Mouse (Mus musculus) G1E (cell line): ENCODE results near the gene Pea15a. TPM values are rescaled to one million over a fixed set of nuclear protein-coding genes. Genes with fewer than 3 reads are reported as not detected.
A peak's percentile ranks its signal among the peaks of the same experiment; 100 is the strongest.

ENCODE experiments used
- ATAC-seq: 2 replicates; pipeline ENCODE4 v1.8.0; 2016; ENCODE audit warnings: mild to moderate bottlenecking; ENCODE audit not compliant: insufficient number of reproducible peaks, poor library complexity, low FRiP score, severe bottlenecking; ENCODE audit errors: extremely low read depth
- DNase-seq: peaks from one replicate; pipeline ENCODE4 v3.0.0; 2012; ENCODE audit warnings: low spot score
- H3K27me3 ChIP-seq: 2 replicates; pipeline ENCODE4 v1.6.1; 2012; ENCODE audit warnings: mild to moderate bottlenecking, low read length, inconsistent platforms; ENCODE audit not compliant: insufficient read depth
- H3K36me3 ChIP-seq: replicated peaks from 2 replicates; pipeline ENCODE3; 2012; ENCODE audit warnings: mild to moderate bottlenecking, inconsistent platforms
- H3K4me1 ChIP-seq: 2 replicates; pipeline ENCODE4 v1.6.1; 2012; ENCODE audit warnings: low read depth, low read length, inconsistent platforms, mixed read lengths; ENCODE audit not compliant: insufficient read depth
- H3K4me3 ChIP-seq: 2 replicates; pipeline ENCODE4 v1.5.1; 2012; ENCODE audit warnings: low read depth, mild to moderate bottlenecking, inconsistent platforms, low read length, moderate library complexity, mixed read lengths
- H3K9me3 ChIP-seq: replicated peaks from 2 replicates; pipeline ENCODE4 v1.6.1; 2012; ENCODE audit warnings: inconsistent platforms
- CTCF ChIP-seq: IDR thresholded peaks from 2 replicates; pipeline ENCODE4 v1.5.1; 2012; ENCODE audit warnings: low read depth, low read length, inconsistent platforms, mixed read lengths
- GATA1 ChIP-seq: IDR thresholded peaks from 2 replicates; pipeline ENCODE4 v1.6.1; 2012; ENCODE audit warnings: borderline replicate concordance, low read length, inconsistent platforms, mixed read lengths
- GATA2 ChIP-seq: IDR thresholded peaks from 2 replicates; pipeline ENCODE4 v1.6.1; 2012; ENCODE audit warnings: low read depth, low read length, inconsistent platforms, borderline replicate concordance
- POLR2AphosphoS5 ChIP-seq: IDR thresholded peaks from 2 replicates; pipeline ENCODE4 v1.6.1; 2012; ENCODE audit warnings: low read depth, low read length, inconsistent platforms; ENCODE audit not compliant: insufficient replicate concordance
- TAL1 ChIP-seq: conservative IDR thresholded peaks from 2 replicates; pipeline ENCODE4 v1.6.1; 2012; ENCODE audit warnings: low read depth, low read length, inconsistent platforms, mixed read lengths
- polyA plus RNA-seq: library from polyadenylated mRNA; stranded (reverse); fragments of >175 nt; gene quantifications from 2 replicates; pipeline ENCODE4 v1.2.3, GENCODE M21; 2012
- total RNA-seq, 2 experiments: library from RNA; stranded (forward) in 1 of 2; stranded (reverse) in 1 of 2; fragments of 200-1000 nt in 1 of 2; fragments of >200 nt in 1 of 2; fragmentation: Nextera tagmentation in 1 of 2; gene quantifications; 2 replicates each; pipeline ENCODE4 v1.2.3; 2014 to 2017

The Pea15a gene
- total and polyA plus RNA-seq, 3 experiments = 3.2 to 10.4 (median 7.4) TPM

- no peaks in the 10 kb centered on the region for H3K9me3 ChIP-seq
- H3K4me3 ChIP-seq = no peak overlapping the region
- no peak for TF ChIP-seq TAL1
- no peak for TF ChIP-seq POLR2AphosphoS5
- no peak for TF ChIP-seq CTCF
- TF ChIP-seq GATA2 = no peak
- TF ChIP-seq GATA1 = no peak
- H3K36me3 ChIP-seq = no peaks in the 10 kb centered on the region
- 0 out of 2 replicates have a peak, but pooled peaks cover 4% of the 10 kb centered on the region for H3K4me1 ChIP-seq
- H3K27me3 ChIP-seq = peaks cover 8% of the 10 kb centered on the region; the same call in 1 of the 2 replicates
- DNase-seq = no peak
- peak; percentile 45 for ATAC-seq
These were observed 34.5 kb upstream of the Pea15a start for GRCm38 (mm10) chr1:172240945-172241708.

GRCm38 (mm10) chr1:172229215-172229614 lies 22.6 kb upstream of the Pea15a start:
- ATAC-seq = no peak
- Histone ChIP-seq H3K36me3 (no peaks in the 10 kb centered on the region), H3K27me3 (peaks cover 17% of the 10 kb centered on the region), H3K9me3 (no peaks in the 10 kb centered on the region), H3K4me1 (no peaks in the 10 kb centered on the region), H3K4me3 (no peak overlapping the region)
- no peak for DNase-seq
- no peak for TF ChIP-seq GATA1
- TF ChIP-seq CTCF = no peak
- no peak for TF ChIP-seq GATA2
- TF ChIP-seq POLR2AphosphoS5 = no peak
- no peak for TF ChIP-seq TAL1

GRCm38 (mm10) chr1:172228209-172228608 lies 21.6 kb upstream of the Pea15a start:
- Histone ChIP-seq H3K4me1 (no peaks in the 10 kb centered on the region), H3K36me3 (no peaks in the 10 kb centered on the region), H3K4me3 (no peak overlapping the region), H3K27me3 (peaks cover 23% of the 10 kb centered on the region), H3K9me3 (no peaks in the 10 kb centered on the region)
- no peak for DNase-seq
- ATAC-seq = no peak
- no peak for TF ChIP-seq CTCF
- TF ChIP-seq TAL1 = no peak
- no peak for TF ChIP-seq GATA1
- TF ChIP-seq GATA2 = no peak
- no peak for TF ChIP-seq POLR2AphosphoS5

- no peak for DNase-seq
- Histone ChIP-seq H3K4me1 (peaks cover 14% of the 10 kb centered on the region), H3K9me3 (no peaks in the 10 kb centered on the region), H3K27me3 (peaks cover 29% of the 10 kb centered on the region), H3K36me3 (no peaks in the 10 kb centered on the region), H3K4me3 (no peak overlapping the region)
- TF ChIP-seq GATA2 (no peak), GATA1 (no peak), POLR2AphosphoS5 (no peak), CTCF (no peak), TAL1 (no peak)
- ATAC-seq = no peak
These were observed 14.9 kb upstream of the Pea15a start for GRCm38 (mm10) chr1:172221297-172222063.

GRCm38 (mm10) chr1:172220414-172220813 lies 13.8 kb upstream of the Pea15a start:
- TF ChIP-seq POLR2AphosphoS5 (no peak), TAL1 (no peak), GATA2 (no peak), GATA1 (no peak), CTCF (no peak)
- Histone ChIP-seq H3K4me3 (no peak overlapping the region), H3K36me3 (no peaks in the 10 kb centered on the region), H3K27me3 (peaks cover 29% of the 10 kb centered on the region), H3K4me1 (peaks cover 15% of the 10 kb centered on the region), H3K9me3 (no peaks in the 10 kb centered on the region)
- DNase-seq (no peak), ATAC-seq (no peak)

GRCm38 (mm10) chr1:172219451-172220406 lies 13.1 kb upstream of the Pea15a start, which contains the start of gene Casq1:
Gene Casq1, minus strand, starts transcription at chr1:172219868.
- Histone ChIP-seq H3K36me3 (no peaks in the 10 kb centered on the region), H3K4me3 (no peak within 1 kb of the TSS), H3K27me3 (peaks cover 31% of the 10 kb centered on the region), H3K4me1 (peaks cover 15% of the 10 kb centered on the region), H3K9me3 (no peaks in the 10 kb centered on the region)
- no peak for TF ChIP-seq CTCF
- TF ChIP-seq POLR2AphosphoS5 = no peak
- TF ChIP-seq GATA1 = no peak
- TF ChIP-seq TAL1 = no peak
- DNase-seq = no peak
- ATAC-seq = no peak
